ENCODE assay signal across 10 mouse cellular contexts in genomic region chr9:56876784-56877183, GRCm38 (mm10). TPM values are rescaled to one million over a fixed set of nuclear protein-coding genes. Genes with fewer than 3 reads are reported as not detected.
DNase-seq lines count a peak whose midpoint lies in the region; ATAC-seq lines count a peak whose summit lies in the region.
"Had no signal": no experiment of that assay in that cellular context is flagged by ENCODE, and none has a peak within 500 bp of the region (broad histone marks: within the 10 kb centered on the region; RNA-seq: fewer than 3 reads in every experiment).

No protein-coding gene starts in this region.

- H3K27me3 ChIP-seq in heart, embryonic 14.5 days (ENCODE audit: control insufficient read depth, insufficient read depth, low read length) = no peaks in the 10 kb centered on the region

- peak overlapping the region in 1 of 2 experiments; percentile 36; a peak in 1 of 4 replicates for H3K27ac ChIP-seq in heart, embryonic 14.5 days (replicated peaks in 1 of 2; ENCODE audit: control insufficient read depth in 1 of 2, insufficient read depth in 1 of 2, low read depth in 2 of 2, low read length in 2 of 2)
- H3K27ac ChIP-seq: liver, embryonic 14.5 days had no signal

- no peak for DNase-seq in heart, adult 8-10 months (ENCODE audit: low spot score)
- peak; percentile 62 for DNase-seq in urinary bladder, postnatal 14 days (ENCODE audit: low spot score)
- no peak for DNase-seq in urinary bladder, postnatal 10 days (ENCODE audit: low spot score)
- peak; percentile 70 to 87 for DNase-seq in kidney, postnatal 25 days
- DNase-seq in thymus, postnatal 36 days = no peak

- no peak overlapping the region for H3K4me3 ChIP-seq in heart, embryonic 14.5 days (ENCODE audit: control insufficient read depth in 1 of 2, insufficient read depth in 1 of 2, low read depth in 1 of 2, low read length in 2 of 2)

- peaks cover 39 to 50% of the 10 kb centered on the region in 2 experiments for H3K4me1 ChIP-seq in heart, embryonic 14.5 days (ENCODE audit: control insufficient read depth in 2 of 2, insufficient read depth in 2 of 2, low read length in 2 of 2)

- 0 out of 2 replicates have a peak, but pooled peaks have one; percentile 15 for ATAC-seq in heart, embryonic 14.5 days (ENCODE audit: insufficient number of reproducible peaks, insufficient read depth, low FRiP score, low read depth)
- no peak for ATAC-seq in erythroid progenitor cell, adult 5-6 weeks (replicated peaks; ENCODE audit: low FRiP score, poor library complexity, severe bottlenecking)
- ATAC-seq in erythroblast, adult 5-6 weeks (replicated peaks; ENCODE audit: low FRiP score, poor library complexity, severe bottlenecking) = no peak

- peak overlapping the region; percentile 27 for H3K9ac ChIP-seq in heart, embryonic 14.5 days (ENCODE audit: low read length)
- H3K9ac ChIP-seq: liver, embryonic 14.5 days had no signal

- no peaks in the 10 kb centered on the region for H3K9me3 ChIP-seq in heart, embryonic 14.5 days (ENCODE audit: control insufficient read depth, low read length)

- peaks cover 29% of the 10 kb centered on the region for H3K36me3 ChIP-seq in heart, embryonic 14.5 days (ENCODE audit: control insufficient read depth, insufficient read depth, low read length)

- H3K4me2 ChIP-seq in heart, embryonic 14.5 days (ENCODE audit: low read length) = no peak overlapping the region

- 37% methylated on average over 9 of the region's 9 CpGs for WGBS in heart, embryonic 14.5 days

RNA-seq across cellular contexts. Expression of gene Cspg4, which starts 12.0 kb away (rescaled TPM):
- 23.0 and 24.3 TPM in 2 replicates for polyA plus RNA-seq in heart, embryonic 14.5 days (2014; fragmentation: Nextera tagmentation; extraction: Ambion mirVana)
- 10 to 100 TPM in 3 of 4 experiments, 1 to 10 TPM in 1; 9.4 to 14.7 (median 10.7) TPM for total RNA-seq in heart, adult 8-10 months (2022)
- not detected in 2 replicates for total RNA-seq in erythroid progenitor cell, adult 5-6 weeks (2015; ENCODE audit: low replicate concordance)
- total RNA-seq in erythroid progenitor cell, adult 5-6 weeks (2017; ENCODE audit: low replicate concordance) = not detected in 2 replicates
- total RNA-seq in erythroblast, adult 5-6 weeks (2015; ENCODE audit: low replicate concordance) = not detected in 2 replicates
- total RNA-seq in erythroblast, adult 5-6 weeks (2017; ENCODE audit: low replicate concordance) = 0.28 TPM in 1 of 2 replicates, not detected in the other

RNA-seq across cellular contexts. Expression of gene Odf3l1, which starts 12.3 kb away (rescaled TPM):
- 0.50 and 0.72 TPM in 2 replicates for polyA plus RNA-seq in heart, embryonic 14.5 days (2014; fragmentation: Nextera tagmentation; extraction: Ambion mirVana)
- total RNA-seq in heart, adult 8-10 months (2022) = not detected
- not detected in 2 replicates for total RNA-seq in erythroid progenitor cell, adult 5-6 weeks (2015; ENCODE audit: low replicate concordance)
- total RNA-seq in erythroid progenitor cell, adult 5-6 weeks (2017; ENCODE audit: low replicate concordance) = not detected in 2 replicates
- total RNA-seq in erythroblast, adult 5-6 weeks (2015; ENCODE audit: low replicate concordance) = not detected in 2 replicates
- total RNA-seq in erythroblast, adult 5-6 weeks (2017; ENCODE audit: low replicate concordance) = not detected in 2 replicates
- total RNA-seq: MEL had no signal
- polyA plus RNA-seq: liver, embryonic 14.5 days had no signal

RNA-seq across cellular contexts. Expression of gene Snx33, which starts 51.4 kb away (rescaled TPM):
- polyA plus RNA-seq in heart, embryonic 14.5 days (2014; fragmentation: Nextera tagmentation; extraction: Ambion mirVana) = 5.5 and 5.9 TPM in 2 replicates
- 10 to 100 TPM in 1 of 4 experiments, 1 to 10 TPM in 3; 7.3 to 10.3 (median 8.4) TPM for total RNA-seq in heart, adult 8-10 months (2022)
- total RNA-seq in erythroid progenitor cell, adult 5-6 weeks (2015; ENCODE audit: low replicate concordance) = 0.36 and 2.9 TPM in 2 replicates
- total RNA-seq in erythroid progenitor cell, adult 5-6 weeks (2017; ENCODE audit: low replicate concordance) = 0.61 and 0.90 TPM in 2 replicates
- 0.38 and 1.3 TPM in 2 replicates for total RNA-seq in erythroblast, adult 5-6 weeks (2015; ENCODE audit: low replicate concordance)
- total RNA-seq in erythroblast, adult 5-6 weeks (2017; ENCODE audit: low replicate concordance) = 0.17 and 0.56 TPM in 2 replicates

Comparison
In these comparisons a context has a peak if more than half of its experiments do, and no peak if none do; other contexts are left out.
1. DNase-seq: peak in urinary bladder, postnatal 14 days (single experiment) and kidney, postnatal 25 days (2 of 2); none in heart, adult 8-10 months (single experiment), urinary bladder, postnatal 10 days (single experiment) and thymus, postnatal 36 days (0 of 2).
2. RNA of gene Cspg4, which starts 12.0 kb away (total RNA-seq): 9.4 to 14.7 TPM in heart, adult 8-10 months; not detected in erythroid progenitor cell, adult 5-6 weeks and 0.28 TPM in erythroblast, adult 5-6 weeks; every median in the first group is over 4 times any median in the second.